Mouse (Mus musculus): Measurements from ENCODE around the gene Hist3h2a. TPM values are rescaled to one million over a fixed set of nuclear protein-coding genes. Genes with fewer than 3 reads are reported as not detected.

The Hist3h2a gene
- 91.9 and 92.9 TPM in 2 replicates for polyA plus RNA-seq (2016; fragmentation: Nextera tagmentation; extraction: Ambion mirVana)

GRCm38 (mm10) chr11:58954420-58955142 lies at the start of gene Hist3h2a, which contains the start of gene Trim17:
TSS of gene Hist3h2a (plus strand) at chr11:58954685.
TSS of gene Trim17 (plus strand) at chr11:58954685.
- Histone ChIP-seq H3K4me2 (peak within 1 kb of the TSS; percentile 92), H3K4me3 (replicated peaks) (peak within 1 kb of the TSS; percentile 71), H3K27me3 (no peaks in the 10 kb centered on the region), H3K9me3 (no peaks in the 10 kb centered on the region), H3K9ac (peak within 1 kb of the TSS; percentile 96), H3K4me1 (peaks cover 57% of the 10 kb centered on the region), H3K36me3 (replicated peaks) (peaks cover 9% of the 10 kb centered on the region), H3K27ac (peak within 1 kb of the TSS; percentile 100)
- WGBS, result under 1% methylated on average over 49 of the region's 49 CpGs
- ATAC-seq (ENCODE audit: low FRiP score), result peak; percentile 92

- H3K9me3 ChIP-seq, result no peaks in the 10 kb centered on the region
- peaks cover 11% of the 10 kb centered on the region for H3K4me1 ChIP-seq
- WGBS, result 42% methylated on average over 6 of the region's 6 CpGs
- no peak overlapping the region for H3K4me2 ChIP-seq
- H3K27ac ChIP-seq, result no peak overlapping the region
- no peak overlapping the region for H3K4me3 ChIP-seq (replicated peaks)
- H3K9ac ChIP-seq, result no peak overlapping the region
- ATAC-seq (ENCODE audit: low FRiP score), result no peak
- no peaks in the 10 kb centered on the region for H3K27me3 ChIP-seq
- peaks cover 15% of the 10 kb centered on the region for H3K36me3 ChIP-seq (replicated peaks)
Measured at GRCm38 (mm10) chr11:58904838-58905237, 49.6 kb upstream of the Hist3h2a start.

GRCm38 (mm10) chr11:58913776-58914175 lies 40.7 kb upstream of the Hist3h2a start:
- no peak overlapping the region for H3K4me2 ChIP-seq

GRCm38 (mm10) chr11:58914461-58915028 lies 39.9 kb upstream of the Hist3h2a start:
- H3K4me3 ChIP-seq (replicated peaks), result peak overlapping the region; percentile 28
- H3K9ac ChIP-seq, result peak overlapping the region; percentile 47
- WGBS, result 20% methylated on average over 17 of the region's 17 CpGs
- H3K36me3 ChIP-seq (replicated peaks), result no peaks in the 10 kb centered on the region
- H3K4me2 ChIP-seq, result peak overlapping the region; percentile 51
- ATAC-seq (ENCODE audit: low FRiP score), result no peak
- H3K27ac ChIP-seq, result no peak overlapping the region
- no peaks in the 10 kb centered on the region for H3K9me3 ChIP-seq
- no peaks in the 10 kb centered on the region for H3K4me1 ChIP-seq
- H3K27me3 ChIP-seq, result 0 out of 2 replicates have a peak, but pooled peaks cover 5% of the 10 kb centered on the region

More at GRCm38 (mm10) chr11:58913776-58914175, 40.7 kb upstream of the Hist3h2a start:
- no peaks in the 10 kb centered on the region for H3K9me3 ChIP-seq
- H3K4me3 ChIP-seq (replicated peaks), result no peak overlapping the region
- no peaks in the 10 kb centered on the region for H3K36me3 ChIP-seq (replicated peaks)
- 0 out of 2 replicates have a peak, but pooled peaks cover 5% of the 10 kb centered on the region for H3K27me3 ChIP-seq
- H3K4me1 ChIP-seq, result no peaks in the 10 kb centered on the region
- no peak overlapping the region for H3K27ac ChIP-seq
- no peak overlapping the region for H3K9ac ChIP-seq
- WGBS, result 88% methylated on average over 1 of the region's 1 CpGs
- ATAC-seq (ENCODE audit: low FRiP score), result no peak

- no peaks in the 10 kb centered on the region for H3K36me3 ChIP-seq (replicated peaks)
- no peaks in the 10 kb centered on the region for H3K4me1 ChIP-seq
- H3K9ac ChIP-seq, result no peak overlapping the region
- no peak overlapping the region for H3K27ac ChIP-seq
- no peak overlapping the region for H3K4me3 ChIP-seq (replicated peaks)
- 0 out of 2 replicates have a peak, but pooled peaks cover 5% of the 10 kb centered on the region for H3K27me3 ChIP-seq
- 55% methylated on average over 14 of the region's 14 CpGs for WGBS
- ATAC-seq (ENCODE audit: low FRiP score), result no peak
- no peak overlapping the region for H3K4me2 ChIP-seq
- no peaks in the 10 kb centered on the region for H3K9me3 ChIP-seq
Measured at GRCm38 (mm10) chr11:58916879-58917744, 37.4 kb upstream of the Hist3h2a start.

- no peak for ATAC-seq (ENCODE audit: low FRiP score)
- WGBS, result 87% methylated on average over 12 of the region's 12 CpGs
- Histone ChIP-seq H3K4me3 (replicated peaks) (no peak within 1 kb of the TSS), H3K27ac (no peak within 1 kb of the TSS), H3K4me1 (no peaks in the 10 kb centered on the region), H3K9ac (no peak within 1 kb of the TSS), H3K27me3 (0 out of 2 replicates have a peak, but pooled peaks cover 5% of the 10 kb centered on the region), H3K36me3 (replicated peaks) (no peaks in the 10 kb centered on the region), H3K9me3 (no peaks in the 10 kb centered on the region), H3K4me2 (no peak within 1 kb of the TSS)
Measured at GRCm38 (mm10) chr11:58917745-58918366, 36.6 kb upstream of the Hist3h2a start, which contains the start of gene Btnl10. TSS of gene Btnl10 (plus strand) at chr11:58917908.

GRCm38 (mm10) chr11:58918759-58919158 lies 35.7 kb upstream of the Hist3h2a start:
- H3K27me3 ChIP-seq, result 0 out of 2 replicates have a peak, but pooled peaks cover 5% of the 10 kb centered on the region
- H3K9me3 ChIP-seq, result no peaks in the 10 kb centered on the region
- no peaks in the 10 kb centered on the region for H3K36me3 ChIP-seq (replicated peaks)
- no peak overlapping the region for H3K4me3 ChIP-seq (replicated peaks)
- no peak overlapping the region for H3K9ac ChIP-seq
- ATAC-seq (ENCODE audit: low FRiP score), result no peak
- H3K27ac ChIP-seq, result no peak overlapping the region
- no peaks in the 10 kb centered on the region for H3K4me1 ChIP-seq
- WGBS, result 73% methylated on average over 5 of the region's 5 CpGs
- H3K4me2 ChIP-seq, result no peak overlapping the region

GRCm38 (mm10) chr11:58922420-58922819 lies 32.1 kb upstream of the Hist3h2a start:
- H3K4me2 ChIP-seq, result no peak overlapping the region
- no peak for ATAC-seq (ENCODE audit: low FRiP score)
- H3K36me3 ChIP-seq (replicated peaks), result no peaks in the 10 kb centered on the region
- H3K9me3 ChIP-seq, result no peaks in the 10 kb centered on the region
- H3K4me3 ChIP-seq (replicated peaks), result no peak overlapping the region
- H3K4me1 ChIP-seq, result no peaks in the 10 kb centered on the region
- no peaks in the 10 kb centered on the region for H3K27me3 ChIP-seq
- WGBS, result 82% methylated on average over 9 of the region's 9 CpGs
- H3K9ac ChIP-seq, result no peak overlapping the region
- no peak overlapping the region for H3K27ac ChIP-seq

GRCm38 (mm10) chr11:58926651-58927050 lies 27.8 kb upstream of the Hist3h2a start:
- H3K9me3 ChIP-seq, result no peaks in the 10 kb centered on the region
- 81% methylated on average over 2 of the region's 3 CpGs for WGBS
- ATAC-seq (ENCODE audit: low FRiP score), result no peak
- H3K4me2 ChIP-seq, result no peak overlapping the region
- 0 out of 2 replicates have a peak, but pooled peaks cover 8% of the 10 kb centered on the region for H3K4me1 ChIP-seq
- H3K9ac ChIP-seq, result no peak overlapping the region
- H3K27me3 ChIP-seq, result no peaks in the 10 kb centered on the region
- H3K4me3 ChIP-seq (replicated peaks), result no peak overlapping the region
- H3K36me3 ChIP-seq (replicated peaks), result peaks cover 10% of the 10 kb centered on the region
- no peak overlapping the region for H3K27ac ChIP-seq

GRCm38 (mm10) chr11:58927053-58927452 lies 27.4 kb upstream of the Hist3h2a start:
- Histone ChIP-seq H3K9me3 (no peaks in the 10 kb centered on the region), H3K4me1 (0 out of 2 replicates have a peak, but pooled peaks cover 8% of the 10 kb centered on the region), H3K36me3 (replicated peaks) (peaks cover 14% of the 10 kb centered on the region), H3K9ac (no peak overlapping the region), H3K27ac (no peak overlapping the region), H3K4me2 (no peak overlapping the region), H3K4me3 (replicated peaks) (no peak overlapping the region), H3K27me3 (no peaks in the 10 kb centered on the region)
- WGBS, result 78% methylated on average over 2 of the region's 2 CpGs
- ATAC-seq (ENCODE audit: low FRiP score), result no peak

- H3K27ac ChIP-seq, result peak overlapping the region; percentile 2; the same call in 1 of the 2 replicates
- peaks cover 24% of the 10 kb centered on the region for H3K36me3 ChIP-seq (replicated peaks)
- H3K27me3 ChIP-seq, result no peaks in the 10 kb centered on the region
- no peaks in the 10 kb centered on the region for H3K9me3 ChIP-seq
- WGBS, result 40% methylated on average over 20 of the region's 20 CpGs
- no peak overlapping the region; the same call in 1 of the 2 replicates for H3K9ac ChIP-seq
- H3K4me1 ChIP-seq, result 0 out of 2 replicates have a peak, but pooled peaks cover 8% of the 10 kb centered on the region
- peak; percentile 63 for ATAC-seq (ENCODE audit: low FRiP score)
- H3K4me3 ChIP-seq (replicated peaks), result 0 out of 2 replicates have a peak overlapping the region, but pooled peaks have one; percentile 0
- peak overlapping the region; percentile 1 for H3K4me2 ChIP-seq
Measured at GRCm38 (mm10) chr11:58927790-58928651, 26.5 kb upstream of the Hist3h2a start.
